Mouse (Mus musculus): ENCODE results near the gene Hipk4.

GRCm38 (mm10) chr7:27560978-27561377 is 37.9 kb downstream of the Hipk4 start:
- TF ChIP-seq POLR2A (IDR thresholded peaks at IDR 0.05; ENCODE audit: low read depth, low read length), result no peak
- no peak for TF ChIP-seq CTCF (IDR thresholded peaks at IDR 0.05; ENCODE audit: extremely low read depth, insufficient read depth, insufficient read length, insufficient replicate concordance)
